ENCODE assay signal across 10 mouse cellular contexts in genomic region chr4:134663052-134663451, GRCm38 (mm10). TPM values are rescaled to one million over a fixed set of nuclear protein-coding genes. Genes with fewer than 3 reads are reported as not detected.
DNase-seq lines count a peak whose midpoint lies in the region; ATAC-seq and TF ChIP-seq lines count a peak whose summit lies in the region.
"Had no signal": no experiment of that assay in that cellular context is flagged by ENCODE, and none has a peak within 500 bp of the region (broad histone marks: within the 10 kb centered on the region; RNA-seq: fewer than 3 reads in every experiment).

No protein-coding gene starts in this region.

- no peak for ATAC-seq in limb, embryonic 11.5 days (ENCODE audit: insufficient number of reproducible peaks, low FRiP score, low TSS enrichment, low read depth)
- ATAC-seq in kidney, embryonic 16.5 days (ENCODE audit: low FRiP score, low TSS enrichment): no peak

- no peak overlapping the region for H3K4me2 ChIP-seq in limb, embryonic 11.5 days (ENCODE audit: low read depth, severe bottlenecking)
- H3K4me2 ChIP-seq in myocyte (ENCODE audit: low read depth): peak overlapping the region; percentile 13
- H3K4me2 ChIP-seq in kidney, embryonic 16.5 days (replicated peaks; ENCODE audit: low read depth, low read length): no peak overlapping the region

- no peak overlapping the region for H3K9ac ChIP-seq in limb, embryonic 11.5 days (ENCODE audit: low read length)
- no peak overlapping the region for H3K9ac ChIP-seq in kidney, embryonic 16.5 days (replicated peaks; ENCODE audit: low read length)

- 48% methylated on average over 10 of the region's 10 CpGs for WGBS in limb, embryonic 11.5 days
- WGBS in limb, embryonic 10.5 days: 56% methylated on average over 10 of the region's 10 CpGs
- 47% methylated on average over 10 of the region's 10 CpGs for WGBS in kidney, embryonic 16.5 days

- peaks cover 7% of the 10 kb centered on the region for H3K27me3 ChIP-seq in limb, embryonic 11.5 days (ENCODE audit: control insufficient read depth, insufficient read depth, low read length)
- peaks cover 41% of the 10 kb centered on the region for H3K27me3 ChIP-seq in limb, embryonic 10.5 days (ENCODE audit: low read depth, poor library complexity, severe bottlenecking)
- H3K27me3 ChIP-seq in myocyte (ENCODE audit: control insufficient read depth, insufficient read depth, insufficient read length): no peaks in the 10 kb centered on the region
- peaks cover 8% of the 10 kb centered on the region for H3K27me3 ChIP-seq in kidney, embryonic 16.5 days (ENCODE audit: insufficient read depth, low read length)

- TF ChIP-seq CTCF in left cerebral cortex, adult 2 months (IDR thresholded peaks at IDR 0.05): no peak

- no peaks in the 10 kb centered on the region for H3K36me3 ChIP-seq in limb, embryonic 11.5 days (ENCODE audit: control insufficient read depth, insufficient read depth, low read length)
- H3K36me3 ChIP-seq in limb, embryonic 10.5 days: no peaks in the 10 kb centered on the region
- no peaks in the 10 kb centered on the region for H3K36me3 ChIP-seq in myocyte (ENCODE audit: control insufficient read depth, insufficient read depth)
- no peaks in the 10 kb centered on the region for H3K36me3 ChIP-seq in kidney, embryonic 16.5 days (ENCODE audit: insufficient read depth, low read length)

- no peak overlapping the region for H3ac ChIP-seq in myocyte (ENCODE audit: control insufficient read depth, insufficient read length)

- H3K4me3 ChIP-seq in limb, embryonic 11.5 days (ENCODE audit: low read depth, low read length): no peak overlapping the region
- no peak overlapping the region for H3K4me3 ChIP-seq in limb, embryonic 10.5 days
- H3K4me3 ChIP-seq in myocyte: no peak overlapping the region
- H3K4me3 ChIP-seq in left cerebral cortex, adult 2 months: no peak overlapping the region
- no peak overlapping the region for H3K4me3 ChIP-seq in kidney, embryonic 16.5 days (ENCODE audit: low read length)

- H3K27ac ChIP-seq in limb, embryonic 11.5 days (replicated peaks; ENCODE audit: low read depth, low read length): no peak overlapping the region
- H3K27ac ChIP-seq in limb, embryonic 10.5 days: no peak overlapping the region
- no peak overlapping the region for H3K27ac ChIP-seq in left cerebral cortex, adult 2 months
- no peak overlapping the region for H3K27ac ChIP-seq in kidney, embryonic 16.5 days (ENCODE audit: low read length)

- peaks cover 15% of the 10 kb centered on the region for H3K4me1 ChIP-seq in limb, embryonic 11.5 days (ENCODE audit: control insufficient read depth, insufficient read depth, low read length)
- peaks cover 28% of the 10 kb centered on the region for H3K4me1 ChIP-seq in limb, embryonic 10.5 days
- peaks cover 21% of the 10 kb centered on the region for H3K4me1 ChIP-seq in kidney, embryonic 16.5 days (ENCODE audit: insufficient read depth, low read length)

- intact Hi-C loops in heart, postnatal 10 days (cut with DNase I): no loop called here
- intact Hi-C loops in left cerebral cortex, adult 2 months (cut with DNase I): no loop called here

- DNase-seq in limb, embryonic 11.5 days (ENCODE audit: low spot score): peak; percentile 39
- no peak for DNase-seq in limb, embryonic 10.5 days (ENCODE audit: low spot score)
- DNase-seq in adrenal gland, postnatal 10 days: peak; percentile 71
- peak; percentile 68 to 70 for DNase-seq in heart, postnatal 10 days
- no peak for DNase-seq in layer of hippocampus, postnatal 14 days (ENCODE audit: low spot score in 2 of 2)
- no peak for DNase-seq in left cerebral cortex, adult 2 months (ENCODE audit: extremely low spot score in 1 of 2, low spot score in 2 of 2)
- DNase-seq: embryo, embryonic 11 days; layer of hippocampus, postnatal 36 days had no signal

- no peaks in the 10 kb centered on the region for H3K79me2 ChIP-seq in myocyte (ENCODE audit: control insufficient read depth, insufficient read depth)

- no peaks in the 10 kb centered on the region for H3K9me3 ChIP-seq in limb, embryonic 11.5 days (ENCODE audit: control insufficient read depth, low read length)
- no peaks in the 10 kb centered on the region for H3K9me3 ChIP-seq in limb, embryonic 10.5 days (replicated peaks)
- H3K9me3 ChIP-seq in kidney, embryonic 16.5 days (ENCODE audit: low read length): no peaks in the 10 kb centered on the region

- TF ChIP-seq POLR2A in myocyte (IDR thresholded peaks at IDR 0.05; ENCODE audit: insufficient read length, low read depth): no peak

TF ChIP-seq in myocyte, 11 proteins besides CTCF, POLR2A, EP300 and RAD21:
- peak; percentile 86 for TF ChIP-seq TCF12 (IDR thresholded peaks at IDR 0.05; ENCODE audit: insufficient read depth, poor library complexity, severe bottlenecking)
- TF ChIP-seq MYOG (IDR thresholded peaks at IDR 0.05; ENCODE audit: control insufficient read depth in 1 of 3, insufficient read depth in 1 of 3, insufficient read length in 2 of 3, low read depth in 2 of 3): peak; percentile 83 to 97 (median 85)
- no peak for TF ChIP-seq REST (IDR thresholded peaks at IDR 0.05; ENCODE audit: insufficient read depth, insufficient read length)
- TF ChIP-seq MYOD1 (IDR thresholded peaks at IDR 0.05; ENCODE audit: control insufficient read depth in 1 of 3, insufficient read length in 2 of 3, low read depth in 2 of 3): peak; percentile 69 to 94 (median 91)
- no peak for TF ChIP-seq E2F4 (IDR thresholded peaks at IDR 0.05; ENCODE audit: insufficient read depth)
- peak; percentile 87 for TF ChIP-seq TCF3 (IDR thresholded peaks at IDR 0.05; ENCODE audit: insufficient read length, low read depth)

RNA-seq across cellular contexts. Expression of gene Man1c1, which starts 41.0 kb away (rescaled TPM):
- 2.2 and 2.6 TPM in 2 replicates for polyA plus RNA-seq in limb, embryonic 11.5 days (2014; fragmentation: Nextera tagmentation; extraction: Ambion mirVana)
- 1.6 and 2.0 TPM in 2 replicates for polyA plus RNA-seq in limb, embryonic 10.5 days (2016; fragmentation: Nextera tagmentation; extraction: Ambion mirVana)
- 10 to 100 TPM; 21.3 TPM for total RNA-seq in adrenal gland, postnatal 10 days (2021)
- 10 to 100 TPM; 32.0 to 37.7 TPM for total RNA-seq in heart, postnatal 10 days (2021)
- polyA plus RNA-seq in myocyte (2012; fragmentation: generic; extraction: Trizol): 11.3 TPM
- total RNA-seq in layer of hippocampus, postnatal 14 days (2021): 10 to 100 TPM; 18.9 to 19.8 TPM
- total RNA-seq in left cerebral cortex, adult 2 months (2021): 10 to 100 TPM; 43.1 to 43.6 TPM
- 3.5 and 3.7 TPM in 2 replicates for polyA plus RNA-seq in kidney, embryonic 16.5 days (2015; fragmentation: Nextera tagmentation; extraction: Ambion mirVana)

Comparison
In these comparisons a context has a peak if more than half of its experiments do, and no peak if none do; other contexts are left out.
1. DNase-seq: peak in limb, embryonic 11.5 days (single experiment), adrenal gland, postnatal 10 days (single experiment) and heart, postnatal 10 days (2 of 2); none in limb, embryonic 10.5 days (single experiment), layer of hippocampus, postnatal 14 days (0 of 2) and left cerebral cortex, adult 2 months (0 of 2).